Mouse (Mus musculus): Measurements from ENCODE around the gene 0610030E20Rik. TPM values are rescaled to one million over a fixed set of nuclear protein-coding genes. Genes with fewer than 3 reads are reported as not detected.

Gene 0610030E20Rik
- polyA plus RNA-seq, 1 experiment from 2014 or later, result 20.9 TPM

GRCm38 (mm10) chr6:72374206-72374605 lies 27.1 kb downstream of the 0610030E20Rik start:
- 67% methylated on average over 7 of the region's 7 CpGs for WGBS
- Histone ChIP-seq H3K9me3 (ENCODE audit: control insufficient read depth, low read length) (no peaks in the 10 kb centered on the region), H3K27me3 (replicated peaks; ENCODE audit: control insufficient read depth, insufficient read depth, low read length) (peaks cover 4% of the 10 kb centered on the region; the same call in 1 of the 2 replicates), H3K4me2 (ENCODE audit: low read length) (no peak overlapping the region), H3K27ac (ENCODE audit: low read length) (no peak overlapping the region), H3K4me3 (replicated peaks; ENCODE audit: low read length) (no peak overlapping the region), H3K4me1 (replicated peaks; ENCODE audit: control insufficient read depth, insufficient read depth, low read length) (no peaks in the 10 kb centered on the region), H3K9ac (replicated peaks; ENCODE audit: low read depth, low read length) (no peak overlapping the region), H3K36me3 (ENCODE audit: control insufficient read depth, insufficient read depth) (no peaks in the 10 kb centered on the region)
- no peak for ATAC-seq

GRCm38 (mm10) chr6:72374820-72375563 lies 27.9 kb downstream of the 0610030E20Rik start:
- Histone ChIP-seq H3K9me3 (ENCODE audit: control insufficient read depth, low read length) (no peaks in the 10 kb centered on the region), H3K36me3 (ENCODE audit: control insufficient read depth, insufficient read depth) (no peaks in the 10 kb centered on the region), H3K4me1 (replicated peaks; ENCODE audit: control insufficient read depth, insufficient read depth, low read length) (no peaks in the 10 kb centered on the region), H3K9ac (replicated peaks; ENCODE audit: low read depth, low read length) (no peak overlapping the region), H3K27me3 (replicated peaks; ENCODE audit: control insufficient read depth, insufficient read depth, low read length) (peaks cover 11% of the 10 kb centered on the region), H3K27ac (ENCODE audit: low read length) (no peak overlapping the region), H3K4me2 (ENCODE audit: low read length) (no peak overlapping the region), H3K4me3 (replicated peaks; ENCODE audit: low read length) (no peak overlapping the region)
- ATAC-seq, result no peak
- WGBS, result 87% methylated on average over 15 of the region's 15 CpGs

- no peak overlapping the region for H3K27ac ChIP-seq (ENCODE audit: low read length)
- no peak overlapping the region for H3K4me3 ChIP-seq (replicated peaks; ENCODE audit: low read length)
- H3K9me3 ChIP-seq (ENCODE audit: control insufficient read depth, low read length), result no peaks in the 10 kb centered on the region
- WGBS, result 85% methylated on average over 8 of the region's 8 CpGs
- no peak overlapping the region for H3K4me2 ChIP-seq (ENCODE audit: low read length)
- ATAC-seq, result no peak
- H3K36me3 ChIP-seq (ENCODE audit: control insufficient read depth, insufficient read depth), result no peaks in the 10 kb centered on the region
- peaks cover 21% of the 10 kb centered on the region for H3K27me3 ChIP-seq (replicated peaks; ENCODE audit: control insufficient read depth, insufficient read depth, low read length)
- no peak overlapping the region for H3K9ac ChIP-seq (replicated peaks; ENCODE audit: low read depth, low read length)
- no peaks in the 10 kb centered on the region; the same call in 1 of the 2 replicates for H3K4me1 ChIP-seq (replicated peaks; ENCODE audit: control insufficient read depth, insufficient read depth, low read length)
Observed at GRCm38 (mm10) chr6:72378510-72379234, 31.6 kb downstream of the 0610030E20Rik start.

GRCm38 (mm10) chr6:72379377-72380130 lies 32.4 kb downstream of the 0610030E20Rik start:
- WGBS, result 55% methylated on average over 7 of the region's 7 CpGs
- H3K4me1 ChIP-seq (replicated peaks; ENCODE audit: control insufficient read depth, insufficient read depth, low read length), result no peaks in the 10 kb centered on the region; the same call in 1 of the 2 replicates
- H3K9ac ChIP-seq (replicated peaks; ENCODE audit: low read depth, low read length), result no peak overlapping the region
- no peak for ATAC-seq
- H3K4me2 ChIP-seq (ENCODE audit: low read length), result peak overlapping the region; percentile 59
- H3K27me3 ChIP-seq (replicated peaks; ENCODE audit: control insufficient read depth, insufficient read depth, low read length), result peaks cover 21% of the 10 kb centered on the region
- H3K4me3 ChIP-seq (replicated peaks; ENCODE audit: low read length), result peak overlapping the region; percentile 43
- H3K9me3 ChIP-seq (ENCODE audit: control insufficient read depth, low read length), result no peaks in the 10 kb centered on the region
- no peak overlapping the region for H3K27ac ChIP-seq (ENCODE audit: low read length)
- H3K36me3 ChIP-seq (ENCODE audit: control insufficient read depth, insufficient read depth), result no peaks in the 10 kb centered on the region

- no peaks in the 10 kb centered on the region for H3K9me3 ChIP-seq (ENCODE audit: control insufficient read depth, low read length)
- peak within 1 kb of the TSS; percentile 59 for H3K4me2 ChIP-seq (ENCODE audit: low read length)
- 2% methylated on average over 48 of the region's 49 CpGs for WGBS
- H3K27ac ChIP-seq (ENCODE audit: low read length), result no peak within 1 kb of the TSS
- H3K4me3 ChIP-seq (replicated peaks; ENCODE audit: low read length), result peak within 1 kb of the TSS; percentile 43
- no peaks in the 10 kb centered on the region for H3K36me3 ChIP-seq (ENCODE audit: control insufficient read depth, insufficient read depth)
- ATAC-seq, result peak; percentile 58
- peaks cover 21% of the 10 kb centered on the region for H3K27me3 ChIP-seq (replicated peaks; ENCODE audit: control insufficient read depth, insufficient read depth, low read length)
- H3K4me1 ChIP-seq (replicated peaks; ENCODE audit: control insufficient read depth, insufficient read depth, low read length), result no peaks in the 10 kb centered on the region; the same call in 1 of the 2 replicates
- peak within 1 kb of the TSS; percentile 51 for H3K9ac ChIP-seq (replicated peaks; ENCODE audit: low read depth, low read length)
Observed at GRCm38 (mm10) chr6:72380131-72380770, 33.1 kb downstream of the 0610030E20Rik start, which contains the start of gene Vamp5. Gene Vamp5, minus strand, starts transcription at chr6:72380468.

GRCm38 (mm10) chr6:72382494-72382893 lies 35.4 kb downstream of the 0610030E20Rik start:
- no peak for ATAC-seq
- no peaks in the 10 kb centered on the region; the same call in 1 of the 2 replicates for H3K4me1 ChIP-seq (replicated peaks; ENCODE audit: control insufficient read depth, insufficient read depth, low read length)
- H3K27me3 ChIP-seq (replicated peaks; ENCODE audit: control insufficient read depth, insufficient read depth, low read length), result peaks cover 21% of the 10 kb centered on the region
- H3K9ac ChIP-seq (replicated peaks; ENCODE audit: low read depth, low read length), result no peak overlapping the region
- no peak overlapping the region for H3K4me2 ChIP-seq (ENCODE audit: low read length)
- no peak overlapping the region for H3K4me3 ChIP-seq (replicated peaks; ENCODE audit: low read length)
- H3K36me3 ChIP-seq (ENCODE audit: control insufficient read depth, insufficient read depth), result no peaks in the 10 kb centered on the region
- no peaks in the 10 kb centered on the region for H3K9me3 ChIP-seq (ENCODE audit: control insufficient read depth, low read length)
- H3K27ac ChIP-seq (ENCODE audit: low read length), result no peak overlapping the region
- 89% methylated on average over 6 of the region's 6 CpGs for WGBS

- no peak for ATAC-seq
- H3K27ac ChIP-seq (ENCODE audit: low read length), result no peak overlapping the region
- H3K36me3 ChIP-seq (ENCODE audit: control insufficient read depth, insufficient read depth), result no peaks in the 10 kb centered on the region
- no peak overlapping the region for H3K9ac ChIP-seq (replicated peaks; ENCODE audit: low read depth, low read length)
- H3K4me1 ChIP-seq (replicated peaks; ENCODE audit: control insufficient read depth, insufficient read depth, low read length), result no peaks in the 10 kb centered on the region; the same call in 1 of the 2 replicates
- peaks cover 21% of the 10 kb centered on the region for H3K27me3 ChIP-seq (replicated peaks; ENCODE audit: control insufficient read depth, insufficient read depth, low read length)
- H3K4me3 ChIP-seq (replicated peaks; ENCODE audit: low read length), result no peak overlapping the region
- no peaks in the 10 kb centered on the region for H3K9me3 ChIP-seq (ENCODE audit: control insufficient read depth, low read length)
- H3K4me2 ChIP-seq (ENCODE audit: low read length), result no peak overlapping the region
- WGBS, result 83% methylated on average over 6 of the region's 6 CpGs
Observed at GRCm38 (mm10) chr6:72383142-72383820, 36.2 kb downstream of the 0610030E20Rik start.

GRCm38 (mm10) chr6:72383952-72384351 lies 36.8 kb downstream of the 0610030E20Rik start:
- Histone ChIP-seq H3K9me3 (ENCODE audit: control insufficient read depth, low read length) (no peaks in the 10 kb centered on the region), H3K27ac (ENCODE audit: low read length) (no peak overlapping the region), H3K27me3 (replicated peaks; ENCODE audit: control insufficient read depth, insufficient read depth, low read length) (peaks cover 19% of the 10 kb centered on the region), H3K4me2 (ENCODE audit: low read length) (no peak overlapping the region), H3K36me3 (ENCODE audit: control insufficient read depth, insufficient read depth) (no peaks in the 10 kb centered on the region), H3K4me1 (replicated peaks; ENCODE audit: control insufficient read depth, insufficient read depth, low read length) (no peaks in the 10 kb centered on the region; the same call in 1 of the 2 replicates), H3K9ac (replicated peaks; ENCODE audit: low read depth, low read length) (no peak overlapping the region), H3K4me3 (replicated peaks; ENCODE audit: low read length) (no peak overlapping the region)
- no peak for ATAC-seq
- 94% methylated on average over 7 of the region's 7 CpGs for WGBS

All from forebrain, embryonic 16.5 days (tissue).